Mouse (Mus musculus): ENCODE results near the gene Ptcd1. TPM values are rescaled to one million over a fixed set of nuclear protein-coding genes. Genes with fewer than 3 reads are reported as not detected.
A peak's percentile ranks its signal among the peaks of the same experiment; 100 is the strongest.

The Ptcd1 gene
- total and polyA plus RNA-seq, 3 experiments = 21.0 to 22.3 TPM; not detected in 1

- Histone ChIP-seq H3K27ac (ENCODE audit: control insufficient read depth, low read depth, low read length) (peak within 1 kb of the TSS; percentile 97), H3K9me3 (replicated peaks; ENCODE audit: insufficient read depth, low read length) (no peaks in the 10 kb centered on the region), H3K9ac (ENCODE audit: control insufficient read depth, low read depth, low read length, poor library complexity, severe bottlenecking) (peak within 1 kb of the TSS; percentile 82), H3K36me3 (ENCODE audit: control insufficient read depth in 1 of 2, insufficient read depth in 2 of 2, low read length in 2 of 2) (peaks cover 3 to 13% of the 10 kb centered on the region in 2 experiments), H3K4me1 (ENCODE audit: control insufficient read depth in 1 of 2, insufficient read depth in 2 of 2, low read length in 2 of 2) (peaks cover 4 to 18% of the 10 kb centered on the region in 2 experiments; a peak in 3 of 4 replicates), H3K4me3 (ENCODE audit: control insufficient read depth in 1 of 2, insufficient read depth in 1 of 2, low read depth in 2 of 2, low read length in 2 of 2) (peak within 1 kb of the TSS; percentile 89 to 98), H3K27me3 (ENCODE audit: control insufficient read depth in 1 of 2, insufficient read depth in 2 of 2, low read length in 2 of 2) (no peaks in the 10 kb centered on the region), H3K79me2 (ENCODE audit: control insufficient read depth, insufficient read depth, low read length, poor library complexity) (peaks cover 42% of the 10 kb centered on the region)
- DNase-seq (ENCODE audit: low read depth, low spot score) = peak; percentile 82
- TF ChIP-seq CHD2 (IDR thresholded peaks at IDR 0.05; ENCODE audit: low read length) (no peak), HCFC1 (IDR thresholded peaks at IDR 0.05; ENCODE audit: low read depth, low read length) (peak; percentile 12; the same call in 1 of the 2 replicates), POLR2AphosphoS2 (IDR thresholded peaks at IDR 0.05; ENCODE audit: low read length) (peak; percentile 53; the same call in 1 of the 2 replicates), NELFE (IDR thresholded peaks at IDR 0.05; ENCODE audit: low read depth, low read length) (peak; percentile 90), ELF1 (IDR thresholded peaks at IDR 0.05; ENCODE audit: low read depth, low read length) (peak; percentile 57; the same call in 1 of the 2 replicates), CHD1 (IDR thresholded peaks at IDR 0.05; ENCODE audit: low read depth, low read length) (no peak), SIN3A (IDR thresholded peaks at IDR 0.05; ENCODE audit: low read length) (0 out of 2 replicates have a peak, but pooled peaks have one; percentile 33), POLR2A (IDR thresholded peaks at IDR 0.05; ENCODE audit: control insufficient read depth in 1 of 2, insufficient read depth in 1 of 2, low read depth in 1 of 2, low read length in 2 of 2, poor library complexity in 1 of 2) (peak; percentile 85 to 88), ZC3H11A (IDR thresholded peaks at IDR 0.05; ENCODE audit: low read depth, low read length) (no peak), NRF1 (IDR thresholded peaks at IDR 0.05; ENCODE audit: insufficient read depth, low read depth, low read length, poor library complexity, severe bottlenecking) (peak; percentile 40; the same call in 1 of the 2 replicates)
These were observed 52.8 kb downstream of the Ptcd1 start, which contains the start of gene Arpc1b for GRCm38 (mm10) chr5:145114071-145114605. Arpc1b (plus strand) TSS chr5:145114215.

GRCm38 (mm10) chr5:145113416-145113815, 53.5 kb downstream of the Ptcd1 start:
- H3K79me2 ChIP-seq (ENCODE audit: control insufficient read depth, insufficient read depth, low read length, poor library complexity) = peaks cover 35% of the 10 kb centered on the region
- peaks cover 5 to 13% of the 10 kb centered on the region in 2 experiments for H3K36me3 ChIP-seq (ENCODE audit: control insufficient read depth in 1 of 2, insufficient read depth in 2 of 2, low read length in 2 of 2)
- peaks cover 4 to 18% of the 10 kb centered on the region in 2 experiments; a peak in 3 of 4 replicates for H3K4me1 ChIP-seq (ENCODE audit: control insufficient read depth in 1 of 2, insufficient read depth in 2 of 2, low read length in 2 of 2)
- peak overlapping the region; percentile 82; the same call in 1 of the 2 replicates for H3K9ac ChIP-seq (ENCODE audit: control insufficient read depth, low read depth, low read length, poor library complexity, severe bottlenecking)
- H3K4me3 ChIP-seq (ENCODE audit: control insufficient read depth in 1 of 2, insufficient read depth in 1 of 2, low read depth in 2 of 2, low read length in 2 of 2) = peak overlapping the region; percentile 89 to 98; a peak in 3 of 4 replicates
- no peak overlapping the region for H3K27ac ChIP-seq (ENCODE audit: control insufficient read depth, low read depth, low read length)
- DNase-seq (ENCODE audit: low read depth, low spot score) = no peak
- H3K27me3 ChIP-seq (ENCODE audit: control insufficient read depth in 1 of 2, insufficient read depth in 2 of 2, low read length in 2 of 2) = no peaks in the 10 kb centered on the region
- H3K9me3 ChIP-seq (replicated peaks; ENCODE audit: insufficient read depth, low read length) = no peaks in the 10 kb centered on the region
- TF ChIP-seq ZNF384 (IDR thresholded peaks at IDR 0.05; ENCODE audit: low read depth, low read length) (no peak), KAT2A (conservative IDR thresholded peaks at IDR 0.05; ENCODE audit: low read depth, low read length) (no peak), MEF2A (IDR thresholded peaks at IDR 0.05; ENCODE audit: extremely low read depth, insufficient replicate concordance, low read depth, low read length, poor library complexity, severe bottlenecking) (no peak), NRF1 (IDR thresholded peaks at IDR 0.05; ENCODE audit: insufficient read depth, low read depth, low read length, poor library complexity, severe bottlenecking) (no peak), CHD2 (IDR thresholded peaks at IDR 0.05; ENCODE audit: low read length) (no peak), UBTF (IDR thresholded peaks at IDR 0.05; ENCODE audit: borderline replicate concordance, insufficient read depth, low read depth, low read length) (no peak), POLR2AphosphoS5 (IDR thresholded peaks at IDR 0.05; ENCODE audit: borderline replicate concordance, low read depth, low read length) (no peak), USF1 (IDR thresholded peaks at IDR 0.05; ENCODE audit: low read depth, low read length) (no peak), GABPA (IDR thresholded peaks at IDR 0.05; ENCODE audit: low read depth, low read length) (no peak), SMC3 (IDR thresholded peaks at IDR 0.05; ENCODE audit: low read depth, low read length) (no peak), JUND (IDR thresholded peaks at IDR 0.05; ENCODE audit: low read depth, low read length) (no peak), RCOR1 (IDR thresholded peaks at IDR 0.05; ENCODE audit: low read depth, low read length) (no peak), CHD1 (IDR thresholded peaks at IDR 0.05; ENCODE audit: low read depth, low read length) (no peak), ETS1 (IDR thresholded peaks at IDR 0.05; ENCODE audit: low read depth, low read length) (no peak), POLR2AphosphoS2 (IDR thresholded peaks at IDR 0.05; ENCODE audit: low read length) (no peak), MAX (IDR thresholded peaks at IDR 0.05; ENCODE audit: low read length) (no peak), ZMIZ1 (IDR thresholded peaks at IDR 0.05; ENCODE audit: low read depth, low read length) (no peak)

Measured in MEL (cell line).